Mouse (Mus musculus): ENCODE results near the gene Lrrc56. TPM values are rescaled to one million over a fixed set of nuclear protein-coding genes. Genes with fewer than 3 reads are reported as not detected.
A peak's percentile ranks its signal among the peaks of the same experiment; 100 is the strongest.

The Lrrc56 gene
- polyA plus RNA-seq, 1 experiment from 2014 or later, result 2.0 TPM

GRCm38 (mm10) chr7:141155362-141155761, 38.6 kb upstream of the Lrrc56 start:
- ATAC-seq, result no peak

GRCm38 (mm10) chr7:141164397-141164796, 29.6 kb upstream of the Lrrc56 start:
- H3K4me2 ChIP-seq (ENCODE audit: low read depth, low read length), result no peak overlapping the region
- no peaks in the 10 kb centered on the region for H3K9me3 ChIP-seq (ENCODE audit: low read length)
- H3K36me3 ChIP-seq (replicated peaks; ENCODE audit: insufficient read depth, low read length), result peaks cover 56% of the 10 kb centered on the region
- H3K27ac ChIP-seq (ENCODE audit: low read depth), result no peak overlapping the region
- H3K4me3 ChIP-seq (ENCODE audit: low read depth, low read length), result no peak overlapping the region
- peaks cover 23% of the 10 kb centered on the region for H3K4me1 ChIP-seq (ENCODE audit: insufficient read depth)
- DNase-seq (peak; percentile 13), ATAC-seq (no peak)
- TF ChIP-seq EP300 (IDR thresholded peaks at IDR 0.05; ENCODE audit: low read depth) (no peak), CTCF (IDR thresholded peaks at IDR 0.05; ENCODE audit: low read depth) (no peak)
- H3K9ac ChIP-seq (replicated peaks), result no peak overlapping the region
- WGBS (ENCODE audit: insufficient replicate concordance), result 92% methylated on average over 7 of the region's 7 CpGs
- no peaks in the 10 kb centered on the region for H3K27me3 ChIP-seq (ENCODE audit: insufficient read depth, low read length)

More at GRCm38 (mm10) chr7:141155362-141155761, 38.6 kb upstream of the Lrrc56 start:
- no peaks in the 10 kb centered on the region for H3K4me1 ChIP-seq (ENCODE audit: insufficient read depth)
- no peaks in the 10 kb centered on the region for H3K9me3 ChIP-seq (ENCODE audit: low read length)
- WGBS (ENCODE audit: insufficient replicate concordance), result 84% methylated on average over 9 of the region's 9 CpGs
- no peak for DNase-seq
- H3K36me3 ChIP-seq (replicated peaks; ENCODE audit: insufficient read depth, low read length), result peaks cover 83% of the 10 kb centered on the region
- TF ChIP-seq CTCF (IDR thresholded peaks at IDR 0.05; ENCODE audit: low read depth) (no peak), EP300 (IDR thresholded peaks at IDR 0.05; ENCODE audit: low read depth) (no peak)
- no peak overlapping the region for H3K4me2 ChIP-seq (ENCODE audit: low read depth, low read length)
- no peak overlapping the region for H3K9ac ChIP-seq (replicated peaks)
- H3K4me3 ChIP-seq (ENCODE audit: low read depth, low read length), result no peak overlapping the region
- H3K27ac ChIP-seq (ENCODE audit: low read depth), result no peak overlapping the region
- H3K27me3 ChIP-seq (ENCODE audit: insufficient read depth, low read length), result no peaks in the 10 kb centered on the region

GRCm38 (mm10) chr7:141164850-141165249, 29.1 kb upstream of the Lrrc56 start:
- no peak for TF ChIP-seq CTCF (IDR thresholded peaks at IDR 0.05; ENCODE audit: low read depth)
- TF ChIP-seq EP300 (IDR thresholded peaks at IDR 0.05; ENCODE audit: low read depth), result no peak
- 57% methylated on average over 6 of the region's 6 CpGs for WGBS (ENCODE audit: insufficient replicate concordance)
- no peaks in the 10 kb centered on the region for H3K9me3 ChIP-seq (ENCODE audit: low read length)
- H3K36me3 ChIP-seq (replicated peaks; ENCODE audit: insufficient read depth, low read length), result peaks cover 51% of the 10 kb centered on the region
- no peak overlapping the region for H3K4me2 ChIP-seq (ENCODE audit: low read depth, low read length)
- H3K4me3 ChIP-seq (ENCODE audit: low read depth, low read length), result no peak overlapping the region
- peaks cover 27% of the 10 kb centered on the region for H3K4me1 ChIP-seq (ENCODE audit: insufficient read depth)
- H3K27me3 ChIP-seq (ENCODE audit: insufficient read depth, low read length), result no peaks in the 10 kb centered on the region
- no peak overlapping the region for H3K9ac ChIP-seq (replicated peaks)
- ATAC-seq (peak; percentile 37; the same call in 1 of the 2 replicates), DNase-seq (peak; percentile 21)
- no peak overlapping the region for H3K27ac ChIP-seq (ENCODE audit: low read depth)

GRCm38 (mm10) chr7:141167901-141168517, 25.9 kb upstream of the Lrrc56 start:
- Histone ChIP-seq H3K27me3 (ENCODE audit: insufficient read depth, low read length) (no peaks in the 10 kb centered on the region), H3K36me3 (replicated peaks; ENCODE audit: insufficient read depth, low read length) (peaks cover 24% of the 10 kb centered on the region), H3K9me3 (ENCODE audit: low read length) (no peaks in the 10 kb centered on the region), H3K4me1 (ENCODE audit: insufficient read depth) (peaks cover 46% of the 10 kb centered on the region), H3K4me2 (ENCODE audit: low read depth, low read length) (peak overlapping the region; percentile 95), H3K27ac (ENCODE audit: low read depth) (peak overlapping the region; percentile 86), H3K4me3 (ENCODE audit: low read depth, low read length) (peak overlapping the region; percentile 66), H3K9ac (replicated peaks) (peak overlapping the region; percentile 77)
- ATAC-seq (peak; percentile 16), DNase-seq (peak; percentile 59)
- 13% methylated on average over 7 of the region's 7 CpGs for WGBS (ENCODE audit: insufficient replicate concordance)
- no peak for TF ChIP-seq EP300 (IDR thresholded peaks at IDR 0.05; ENCODE audit: low read depth)
- no peak for TF ChIP-seq CTCF (IDR thresholded peaks at IDR 0.05; ENCODE audit: low read depth)

- Histone ChIP-seq H3K36me3 (replicated peaks; ENCODE audit: insufficient read depth, low read length) (peaks cover 19% of the 10 kb centered on the region), H3K4me2 (ENCODE audit: low read depth, low read length) (peak overlapping the region; percentile 95), H3K9ac (replicated peaks) (peak overlapping the region; percentile 77), H3K4me1 (ENCODE audit: insufficient read depth) (peaks cover 51% of the 10 kb centered on the region), H3K4me3 (ENCODE audit: low read depth, low read length) (peak overlapping the region; percentile 66), H3K27ac (ENCODE audit: low read depth) (peak overlapping the region; percentile 86), H3K27me3 (ENCODE audit: insufficient read depth, low read length) (no peaks in the 10 kb centered on the region), H3K9me3 (ENCODE audit: low read length) (no peaks in the 10 kb centered on the region)
- ATAC-seq, result peak; percentile 48
- DNase-seq, result peak; percentile 80
- TF ChIP-seq CTCF (IDR thresholded peaks at IDR 0.05; ENCODE audit: low read depth) (no peak), EP300 (IDR thresholded peaks at IDR 0.05; ENCODE audit: low read depth) (no peak)
- WGBS (ENCODE audit: insufficient replicate concordance), result 1% methylated on average over 22 of the region's 22 CpGs
These were observed 25.4 kb upstream of the Lrrc56 start for GRCm38 (mm10) chr7:141168518-141168953.

- H3K4me1 ChIP-seq (ENCODE audit: insufficient read depth), result peaks cover 52% of the 10 kb centered on the region
- H3K36me3 ChIP-seq (replicated peaks; ENCODE audit: insufficient read depth, low read length), result peaks cover 11% of the 10 kb centered on the region
- H3K9me3 ChIP-seq (ENCODE audit: low read length), result no peaks in the 10 kb centered on the region
- H3K4me3 ChIP-seq (ENCODE audit: low read depth, low read length), result no peak overlapping the region
- DNase-seq, result no peak
- no peaks in the 10 kb centered on the region for H3K27me3 ChIP-seq (ENCODE audit: insufficient read depth, low read length)
- ATAC-seq, result no peak
- peak overlapping the region; percentile 86; the same call in 1 of the 2 replicates for H3K27ac ChIP-seq (ENCODE audit: low read depth)
- H3K4me2 ChIP-seq (ENCODE audit: low read depth, low read length), result peak overlapping the region; percentile 95
- no peak for TF ChIP-seq EP300 (IDR thresholded peaks at IDR 0.05; ENCODE audit: low read depth)
- TF ChIP-seq CTCF (IDR thresholded peaks at IDR 0.05; ENCODE audit: low read depth), result no peak
- WGBS (ENCODE audit: insufficient replicate concordance), result 85% methylated on average over 1 of the region's 1 CpGs
- H3K9ac ChIP-seq (replicated peaks), result peak overlapping the region; percentile 77; the same call in 1 of the 2 replicates
These were observed 24.7 kb upstream of the Lrrc56 start for GRCm38 (mm10) chr7:141169300-141169699.
